Mouse (Mus musculus) heart, adult 8-10 months (tissue): ENCODE results near the gene Pknox2. TPM values are rescaled to one million over a fixed set of nuclear protein-coding genes. Genes with fewer than 3 reads are reported as not detected.

Experiments
- DNase-seq: peaks from one replicate; pipeline ENCODE4 v3.0.0; 2022; ENCODE audit warnings: low spot score
- total RNA-seq, 4 experiments: library from RNA; stranded (reverse); gene quantifications; 2 replicates each; pipeline ENCODE4 v1.2.4; 2022

Gene Pknox2
- total RNA-seq, 4 experiments from 2014 or later, result 8.3 to 10.0 (median 9.8) TPM

DNA sequence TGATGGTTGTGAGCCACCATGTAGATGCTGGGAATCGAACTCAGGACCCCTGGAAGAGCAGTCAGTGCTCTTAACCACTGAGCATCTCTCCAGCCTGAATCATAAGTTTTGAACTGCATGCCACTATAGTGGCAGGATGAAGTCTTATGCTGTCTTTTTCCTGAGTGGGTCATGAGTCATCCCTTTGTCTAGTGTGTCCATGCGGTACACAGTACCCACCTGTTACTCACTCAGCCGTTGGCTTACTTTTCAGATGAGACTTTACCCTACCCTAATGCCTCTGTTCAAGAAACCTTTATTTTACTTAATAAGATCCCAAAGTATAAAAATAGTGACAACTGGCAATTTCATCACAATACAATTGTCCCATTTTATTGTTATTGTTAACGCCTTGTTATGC lies 95.5 kb downstream of the Pknox2 start:
- DNase-seq, result no peak

- peak; percentile 71 for DNase-seq
Observed at GRCm38 (mm10) chr9:37047490-37047889, 99.7 kb downstream of the Pknox2 start.

DNA sequence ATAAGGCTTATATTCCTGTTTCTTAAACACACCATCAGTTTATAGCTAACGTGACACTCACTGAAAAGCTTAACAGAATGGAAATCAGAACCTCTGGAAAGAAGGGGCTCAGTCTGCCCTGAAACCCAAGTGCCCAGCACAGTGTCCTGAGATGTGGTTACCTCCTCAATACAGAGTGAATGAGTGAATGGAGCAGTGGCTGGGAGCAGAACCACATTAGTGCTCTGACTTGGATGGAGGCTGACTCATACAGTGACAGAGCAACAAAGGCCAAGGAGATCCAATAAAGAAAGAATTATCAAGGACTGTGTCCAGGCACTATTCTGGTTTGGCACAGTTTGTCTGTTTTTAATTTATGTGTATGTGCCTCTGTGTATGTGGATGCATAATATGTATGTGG lies 101.3 kb downstream of the Pknox2 start:
- DNase-seq, result no peak

GRCm38 (mm10) chr9:37044165-37044564 lies 103.0 kb downstream of the Pknox2 start:
- DNase-seq, result no peak

GRCm38 (mm10) chr9:37038859-37039258 lies 108.3 kb downstream of the Pknox2 start:
- DNase-seq, result no peak

DNA sequence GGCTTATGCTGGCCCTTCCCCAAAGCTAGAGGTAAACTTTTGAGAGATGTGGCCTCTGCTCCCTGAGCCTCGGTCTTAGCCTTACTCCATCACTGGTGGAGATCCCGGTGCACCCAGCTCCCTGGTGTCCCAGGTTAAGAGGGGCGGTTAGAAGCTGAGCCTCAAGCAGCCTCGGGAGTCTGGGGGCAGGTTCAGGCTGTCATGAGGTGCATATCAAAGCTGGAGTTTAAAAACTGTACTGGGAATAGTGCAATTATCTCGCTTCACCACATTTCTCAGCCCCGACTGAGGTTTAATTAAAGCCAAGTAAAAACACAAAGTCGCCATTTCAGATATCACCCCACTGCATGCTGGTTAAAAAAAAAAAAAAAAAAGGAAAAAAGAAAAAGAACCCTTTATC lies 108.8 kb downstream of the Pknox2 start:
- DNase-seq, result no peak

GRCm38 (mm10) chr9:37037405-37037804 lies 109.8 kb downstream of the Pknox2 start:
- no peak for DNase-seq

- no peak for DNase-seq
Observed at GRCm38 (mm10) chr9:37035248-37035647, 112.0 kb downstream of the Pknox2 start.

DNA sequence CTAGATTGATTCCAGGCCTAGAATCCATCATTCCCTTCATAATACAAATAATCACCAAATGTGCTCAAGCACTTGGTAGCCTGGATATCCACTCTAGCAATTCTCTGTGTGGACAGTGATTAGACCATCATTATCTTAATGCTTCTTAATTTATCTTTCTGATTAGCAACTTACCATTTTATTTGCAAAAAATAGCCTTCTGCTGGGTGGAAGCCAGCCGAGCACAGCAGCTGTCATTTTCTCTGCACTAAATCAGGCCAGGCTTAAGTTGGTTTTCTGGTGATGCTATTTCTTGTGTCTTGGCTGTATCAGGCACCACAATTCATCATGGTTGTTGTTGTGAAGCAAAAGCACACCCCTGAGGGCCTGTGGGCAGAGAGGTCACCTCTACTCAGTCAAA lies 112.9 kb downstream of the Pknox2 start:
- no peak for DNase-seq

GRCm38 (mm10) chr9:37030347-37031213 lies 116.6 kb downstream of the Pknox2 start:
- DNase-seq, result no peak

- DNase-seq, result no peak
Observed at GRCm38 (mm10) chr9:37029811-37030346, 117.3 kb downstream of the Pknox2 start.

DNA sequence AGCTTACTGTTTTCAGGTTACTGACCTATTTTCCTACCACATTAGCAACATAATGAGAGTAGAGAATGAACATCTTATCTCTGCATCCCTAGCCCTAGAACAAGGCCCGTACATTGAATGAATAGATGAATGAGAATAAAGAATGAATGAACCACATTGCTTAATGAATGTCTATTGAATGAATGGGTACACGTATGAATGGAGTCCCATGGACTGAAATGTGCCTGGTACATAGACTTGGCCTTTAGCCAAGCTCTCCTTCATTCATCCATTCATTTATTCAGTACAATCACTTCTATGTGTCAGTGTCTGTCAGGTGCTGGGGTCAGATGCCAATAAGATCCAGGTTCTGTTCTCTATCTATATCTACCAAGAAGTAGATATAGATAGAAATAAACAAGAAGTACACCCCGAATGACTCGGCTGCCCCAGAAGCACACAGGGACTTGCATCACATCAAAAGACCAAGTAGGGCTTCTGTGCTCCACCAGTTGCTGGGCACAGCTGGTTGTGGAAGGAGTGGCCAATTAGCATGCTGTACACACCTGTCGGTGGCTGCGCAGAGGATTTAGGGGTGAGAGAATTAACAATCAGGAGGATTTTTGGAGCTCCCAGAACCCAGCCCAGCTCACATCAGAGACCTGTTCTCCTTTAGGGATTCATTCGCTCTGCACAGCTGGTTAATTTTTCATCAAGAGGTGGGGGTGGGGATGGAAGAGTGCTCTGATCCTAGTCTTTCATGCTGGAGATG lies 119.2 kb downstream of the Pknox2 start:
- no peak for DNase-seq

GRCm38 (mm10) chr9:37025913-37026312 lies 121.3 kb downstream of the Pknox2 start:
- no peak for DNase-seq

DNA sequence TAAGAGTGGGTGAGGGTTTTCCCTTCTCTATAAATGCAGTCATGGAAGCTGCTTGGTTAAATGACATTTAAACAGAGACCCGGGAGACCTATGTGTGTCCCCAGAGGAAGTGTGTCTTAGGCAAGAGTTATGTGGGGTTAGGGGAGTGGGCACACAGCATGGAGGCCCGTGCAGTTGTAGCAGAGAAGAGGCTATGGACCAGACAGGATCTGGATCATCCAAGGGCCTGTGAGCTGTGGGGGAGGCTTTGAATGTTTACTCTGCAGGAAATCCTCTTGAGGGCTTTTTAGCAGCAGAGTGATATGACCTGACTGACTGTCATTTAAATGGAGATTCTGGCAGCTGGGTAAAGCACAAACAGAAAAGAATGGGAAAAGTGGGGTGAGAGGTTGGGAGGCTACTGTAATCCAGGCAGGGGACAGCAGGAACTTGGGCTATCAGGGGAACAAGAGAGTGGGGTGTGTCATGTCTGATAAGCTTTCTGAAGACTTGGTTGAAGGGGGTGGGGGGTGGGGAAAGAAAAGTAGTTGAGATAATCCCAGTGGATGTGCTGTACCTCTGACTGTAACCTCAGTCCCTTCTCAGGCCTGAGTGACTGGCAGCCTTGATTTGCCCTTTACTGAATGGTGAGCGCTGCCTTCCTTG lies 125.5 kb downstream of the Pknox2 start:
- DNase-seq, result no peak

GRCm38 (mm10) chr9:37018154-37018553 lies 129.1 kb downstream of the Pknox2 start:
- no peak for DNase-seq

DNA sequence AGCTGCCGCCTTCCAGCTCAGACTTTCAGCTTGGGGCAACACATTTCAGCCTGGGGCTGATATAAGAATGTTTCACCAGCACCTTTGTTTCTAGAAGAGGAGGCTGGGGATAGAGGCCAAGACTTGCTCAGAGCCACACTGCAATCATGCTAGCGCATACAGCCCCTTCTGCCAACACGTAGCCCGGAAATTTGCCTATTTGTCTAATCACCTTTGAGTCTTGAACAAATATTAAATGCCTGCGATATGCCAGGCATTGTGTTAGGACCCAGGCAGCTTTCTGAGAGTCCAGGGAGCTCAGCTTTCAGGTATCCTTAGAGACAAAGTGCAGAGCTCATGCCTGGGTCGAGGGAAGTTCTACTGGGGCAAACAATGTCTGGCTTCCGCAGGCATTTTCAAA lies 130.0 kb downstream of the Pknox2 start:
- no peak for DNase-seq

DNA sequence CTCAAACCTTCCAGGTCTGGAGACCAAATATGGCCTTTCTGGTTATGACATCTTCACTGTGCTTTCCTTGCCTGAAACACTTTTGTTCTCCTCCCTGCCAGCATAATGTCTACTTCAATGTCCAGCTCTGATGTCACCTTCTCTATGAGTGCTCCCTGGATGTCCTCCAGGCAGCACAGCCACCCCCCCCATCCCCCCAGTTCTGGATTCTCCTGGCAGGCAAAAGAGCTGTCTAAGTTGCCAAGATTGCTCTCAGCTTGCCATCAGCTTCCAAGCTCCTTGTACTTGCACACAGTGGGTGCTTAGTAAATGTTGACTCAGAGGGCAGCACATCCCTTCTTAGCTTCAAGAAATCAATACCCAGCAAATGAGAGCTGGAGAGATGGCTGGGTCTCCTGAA lies 131.0 kb downstream of the Pknox2 start:
- no peak for DNase-seq

DNA sequence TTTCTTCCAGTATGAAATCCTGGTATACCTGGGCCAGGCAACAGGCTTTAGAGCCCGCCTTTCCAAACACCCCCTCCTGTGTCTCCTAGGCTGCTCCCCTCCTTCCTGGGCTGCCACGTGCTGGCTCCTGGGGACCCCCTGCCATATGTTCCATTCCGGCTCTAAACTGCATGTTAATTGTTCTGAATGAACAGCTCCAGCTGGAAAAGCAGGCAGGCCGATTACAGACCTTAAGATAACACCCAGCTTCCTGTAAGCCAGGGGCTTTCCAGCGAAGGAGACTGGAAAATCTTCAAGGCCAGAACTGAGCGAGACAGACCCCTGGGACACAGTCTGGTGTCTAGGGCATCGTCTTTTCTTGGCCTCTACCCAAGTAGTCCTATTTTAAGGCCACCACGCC lies 133.6 kb downstream of the Pknox2 start:
- no peak for DNase-seq

DNA sequence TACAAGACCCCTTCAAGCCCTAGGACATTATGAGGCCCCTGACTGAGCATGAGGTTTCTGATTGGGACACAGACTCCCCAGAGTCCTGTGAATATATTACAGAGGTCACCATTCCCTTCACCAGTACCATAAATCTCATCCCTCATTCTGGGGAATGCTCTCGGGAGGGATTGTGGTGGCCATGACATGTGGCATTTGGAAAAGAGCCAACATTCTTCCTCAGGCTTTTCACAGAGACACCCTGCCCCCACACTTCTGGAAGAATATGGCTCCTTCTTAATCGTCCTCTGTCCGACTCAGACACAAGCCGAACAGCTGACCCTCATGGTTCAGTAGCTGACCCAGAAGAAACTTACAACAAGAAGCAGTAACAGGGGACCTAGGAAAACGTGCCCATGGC lies 139.1 kb downstream of the Pknox2 start:
- DNase-seq, result no peak

- DNase-seq, result no peak
Observed at GRCm38 (mm10) chr9:37004676-37005075, 142.5 kb downstream of the Pknox2 start.

- no peak for DNase-seq
Observed at GRCm38 (mm10) chr9:37001935-37002535, 145.2 kb downstream of the Pknox2 start.

DNA sequence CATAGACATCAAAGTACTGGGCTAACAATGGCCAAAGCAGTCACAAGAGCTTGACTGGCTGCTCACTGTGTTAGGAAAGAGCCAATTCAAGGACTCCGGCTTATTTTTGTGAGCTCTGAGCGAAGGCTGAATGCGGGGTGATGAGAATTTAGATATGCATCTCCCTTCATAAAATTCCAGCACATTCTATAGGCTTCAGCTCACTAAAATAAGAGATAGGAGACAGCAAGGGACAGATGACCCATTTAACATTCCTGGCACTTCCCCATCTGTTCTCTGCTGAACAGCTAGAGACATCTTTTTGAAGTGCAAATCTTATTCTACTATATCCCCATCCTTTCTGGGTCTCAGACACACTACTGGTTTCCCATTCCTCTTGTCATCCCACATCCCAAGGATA lies 147.8 kb downstream of the Pknox2 start:
- no peak for DNase-seq
